20 mouse cellular contexts compared by ENCODE assay signal in genomic region chr9:27336962-27337636, GRCm38 (mm10). TPM values are rescaled to one million over a fixed set of nuclear protein-coding genes. Genes with fewer than 3 reads are reported as not detected.
A peak's percentile ranks its signal among the peaks of the same experiment; 100 is the strongest.
DNase-seq lines count a peak whose midpoint lies in the region; ATAC-seq lines count a peak whose summit lies in the region.
"Had no signal": no experiment of that assay in that cellular context is flagged by ENCODE, and none has a peak within 500 bp of the region (broad histone marks: within the 10 kb centered on the region; RNA-seq: fewer than 3 reads in every experiment).

No protein-coding gene starts in this region.

- WGBS in hindbrain, embryonic 16.5 days = 78% methylated on average over 4 of the region's 4 CpGs

- H3K27me3 ChIP-seq in hindbrain, embryonic 16.5 days (replicated peaks; ENCODE audit: control insufficient read depth, insufficient read depth, low read length) = no peaks in the 10 kb centered on the region
- H3K27me3 ChIP-seq: stomach, embryonic 15.5 days had no signal

- H3K4me2 ChIP-seq in hindbrain, embryonic 16.5 days (ENCODE audit: low read length) = no peak overlapping the region
- H3K4me2 ChIP-seq: liver, embryonic 11.5 days; stomach, embryonic 15.5 days had no signal

- H3K36me3 ChIP-seq in hindbrain, embryonic 16.5 days (ENCODE audit: control insufficient read depth, insufficient read depth, low read length) = peaks cover 17% of the 10 kb centered on the region
- H3K36me3 ChIP-seq: stomach, embryonic 15.5 days had no signal

- ATAC-seq in hindbrain, embryonic 16.5 days = peak; percentile 58; the same call in 1 of the 2 replicates
- ATAC-seq in monocyte, adult 5-6 weeks (replicated peaks; ENCODE audit: insufficient number of reproducible peaks, low FRiP score, low TSS enrichment, poor library complexity, severe bottlenecking) = no peak
- ATAC-seq: lung, postnatal 0 days had no signal

- H3K27ac ChIP-seq in hindbrain, embryonic 16.5 days (ENCODE audit: low read depth, low read length) = no peak overlapping the region
- H3K27ac ChIP-seq: embryonic facial prominence, embryonic 10.5 days; layer of hippocampus, adult 2 months; stomach, embryonic 15.5 days had no signal

- no peak overlapping the region for H3K9ac ChIP-seq in hindbrain, embryonic 16.5 days (ENCODE audit: low read depth, low read length)
- H3K9ac ChIP-seq: stomach, embryonic 15.5 days had no signal

- intact Hi-C loops in left cerebral cortex, postnatal 14 days (cut with DNase I) = no loop called here

- peak; percentile 72 to 82 for DNase-seq in cerebellum, postnatal 10 days
- DNase-seq in cerebellum, adult 8-10 months = no peak
- peak; percentile 49 to 62 for DNase-seq in left cerebral cortex, postnatal 14 days (ENCODE audit: low spot score in 2 of 2)
- DNase-seq in left cerebral cortex, adult 9 months (ENCODE audit: low spot score in 2 of 2) = no peak
- DNase-seq in brain, adult 2 months (ENCODE audit: low read depth, low spot score) = peak; percentile 63
- DNase-seq in gastrocnemius, postnatal 4 days (ENCODE audit: low spot score in 2 of 2) = no peak
- DNase-seq: adrenal gland, adult 8-10 months; kidney, adult 11 months; thymus, postnatal 25 days had no signal

- H3K4me1 ChIP-seq in hindbrain, embryonic 16.5 days (ENCODE audit: control insufficient read depth, insufficient read depth, low read depth, low read length) = no peaks in the 10 kb centered on the region; the same call in 1 of the 2 replicates
- H3K4me1 ChIP-seq: embryonic facial prominence, embryonic 10.5 days; stomach, embryonic 15.5 days had no signal

- no peaks in the 10 kb centered on the region for H3K9me3 ChIP-seq in hindbrain, embryonic 16.5 days (ENCODE audit: control insufficient read depth, low read length)
- H3K9me3 ChIP-seq: embryonic facial prominence, embryonic 10.5 days; stomach, embryonic 15.5 days had no signal

- H3K4me3 ChIP-seq in hindbrain, embryonic 16.5 days (ENCODE audit: low read length) = no peak overlapping the region
- H3K4me3 ChIP-seq: embryonic facial prominence, embryonic 10.5 days; layer of hippocampus, adult 2 months; stomach, embryonic 15.5 days had no signal

RNA-seq across cellular contexts. Expression of gene Igsf9b, which starts 38.1 kb away (rescaled TPM):
- 10 to 100 TPM; 74.3 to 75.7 TPM for total RNA-seq in left cerebral cortex, postnatal 14 days (2021)
- 25.6 and 26.8 TPM in 2 replicates for polyA plus RNA-seq in hindbrain, embryonic 16.5 days (2015; fragmentation: Nextera tagmentation; extraction: Ambion mirVana)
- total RNA-seq in monocyte, adult 5-6 weeks (2017) = 0.10 TPM in 1 of 3 replicates, not detected in the others
- 1 to 10 TPM; 7.1 to 8.3 TPM for total RNA-seq in gastrocnemius, postnatal 4 days (2021)
- total RNA-seq: megakaryocyte-erythroid progenitor cell, adult 5-6 weeks had no signal

RNA-seq across cellular contexts. Expression of gene Spata19, which starts 59.5 kb away (rescaled TPM):
- total RNA-seq in left cerebral cortex, postnatal 14 days (2021) = under 1 TPM in 1 of 2 experiments, not detected in 1; 0.81 TPM
- polyA plus RNA-seq in hindbrain, embryonic 16.5 days (2015; fragmentation: Nextera tagmentation; extraction: Ambion mirVana) = 0.30 TPM in 1 of 2 replicates, not detected in the other
- total RNA-seq in monocyte, adult 5-6 weeks (2017) = not detected in 3 replicates
- not detected for total RNA-seq in gastrocnemius, postnatal 4 days (2021)
- total RNA-seq: adrenal gland, adult 8-10 months; granulocyte monocyte progenitor cell, adult 5-6 weeks; layer of hippocampus, adult 2 months; megakaryocyte-erythroid progenitor cell, adult 5-6 weeks; neutrophil, adult 5-6 weeks had no signal
- polyA plus RNA-seq: embryonic facial prominence, embryonic 10.5 days; heart, embryonic 16.5 days; liver, embryonic 11.5 days; lung, postnatal 0 days; stomach, embryonic 15.5 days had no signal

Comparison
In these comparisons a context has a peak if more than half of its experiments do, and no peak if none do; other contexts are left out.
1. DNase-seq: peak in cerebellum, postnatal 10 days (2 of 2), left cerebral cortex, postnatal 14 days (2 of 2) and brain, adult 2 months (single experiment); none in cerebellum, adult 8-10 months (single experiment), left cerebral cortex, adult 9 months (0 of 2) and gastrocnemius, postnatal 4 days (0 of 2).
2. RNA of gene Igsf9b, which starts 38.1 kb away (total RNA-seq): 74.3 to 75.7 TPM in left cerebral cortex, postnatal 14 days; 7.1 to 8.3 TPM in gastrocnemius, postnatal 4 days and 0.10 TPM in monocyte, adult 5-6 weeks; every median in the first group is over 4 times any median in the second.